Mouse (Mus musculus) MEL (cell line): ENCODE data around the gene Arhgap18. TPM values are rescaled to one million over a fixed set of nuclear protein-coding genes. Genes with fewer than 3 reads are reported as not detected.

Experiments used
- DNase-seq: peaks from one replicate; pipeline ENCODE4 v3.0.0; 2011; ENCODE audit warnings: low read depth, low spot score
- H3K27ac ChIP-seq: 2 replicates; pipeline ENCODE4 v1.5.1; 2012; ENCODE audit warnings: low read depth, mild to moderate bottlenecking, control low read depth, low read length, moderate library complexity; ENCODE audit not compliant: control insufficient read depth
- H3K27me3 ChIP-seq, 2 experiments: fragments of 150-350 bp in 1 of 2; sonication (generic) in 1 of 2; 2 replicates each; pipeline ENCODE4 v1.6.1; 2012; ENCODE audit warnings: low read length in 2 of 2, mild to moderate bottlenecking in 2 of 2, improper control_type of control experiment in 1 of 2, moderate library complexity in 1 of 2; ENCODE audit not compliant: insufficient read depth in 2 of 2, control insufficient read depth in 1 of 2
- H3K36me3 ChIP-seq, 2 experiments: 2 replicates each; pipeline ENCODE4 v1.6.1; 2012 to 2014; ENCODE audit warnings: low read length in 2 of 2, improper control_type of control experiment in 1 of 2, inconsistent platforms in 1 of 2, mild to moderate bottlenecking in 1 of 2; ENCODE audit not compliant: insufficient read depth in 2 of 2, control insufficient read depth in 1 of 2
- H3K4me1 ChIP-seq, 2 experiments: fragments of 150-350 bp in 1 of 2; sonication (generic) in 1 of 2; 2 replicates each; pipeline ENCODE4 v1.6.1; 2012; ENCODE audit warnings: low read length in 2 of 2, improper control_type of control experiment in 1 of 2, mild to moderate bottlenecking in 1 of 2; ENCODE audit not compliant: insufficient read depth in 2 of 2, control insufficient read depth in 1 of 2
- H3K4me3 ChIP-seq, 2 experiments: fragments of 150-350 bp in 1 of 2; sonication (generic) in 1 of 2; 2 replicates each; pipeline ENCODE4 v1.5.1; 2012; ENCODE audit warnings: low read depth in 2 of 2, low read length in 2 of 2, mild to moderate bottlenecking in 2 of 2, moderate library complexity in 2 of 2, control low read depth in 1 of 2, improper control_type of control experiment in 1 of 2; ENCODE audit not compliant: control insufficient read depth in 1 of 2, insufficient read depth in 1 of 2
- H3K79me2 ChIP-seq: 2 replicates; pipeline ENCODE4 v1.6.1; 2012; ENCODE audit warnings: mild to moderate bottlenecking, low read length, moderate library complexity; ENCODE audit not compliant: control insufficient read depth, poor library complexity, insufficient read depth
- H3K9ac ChIP-seq: 2 replicates; pipeline ENCODE4 v1.6.1; 2012; ENCODE audit warnings: low read depth, mild to moderate bottlenecking, control low read depth, low read length, moderate library complexity; ENCODE audit not compliant: control insufficient read depth, poor library complexity, severe bottlenecking
- H3K9me3 ChIP-seq: fragments of 150-350 bp; sonication (generic); replicated peaks from 2 replicates; pipeline ENCODE4 v1.6.1; 2012; ENCODE audit warnings: mild to moderate bottlenecking, low read length, improper control_type of control experiment, moderate library complexity; ENCODE audit not compliant: insufficient read depth
- CHD2 ChIP-seq: IDR thresholded peaks from 2 replicates; pipeline ENCODE4 v1.6.1; 2011; ENCODE audit warnings: low read length, improper control_type of control experiment
- E2F4 ChIP-seq: IDR thresholded peaks from 2 replicates; pipeline ENCODE4 v1.6.1; 2011; ENCODE audit warnings: low read depth, low read length, improper control_type of control experiment, borderline replicate concordance
- EP300 ChIP-seq, 2 experiments: IDR thresholded peaks; 2 replicates each; pipeline ENCODE4 v1.6.1; 2011; ENCODE audit warnings: improper control_type of control experiment in 2 of 2, low read length in 2 of 2, low read depth in 1 of 2, mild to moderate bottlenecking in 1 of 2
- GABPA ChIP-seq: IDR thresholded peaks from 2 replicates; pipeline ENCODE4 v1.6.1; 2012; ENCODE audit warnings: low read depth, mild to moderate bottlenecking, inconsistent platforms, low read length, improper control_type of control experiment, moderate library complexity
- KAT2A ChIP-seq: conservative IDR thresholded peaks from 2 replicates; pipeline ENCODE4 v1.6.1; 2012; ENCODE audit warnings: low read depth, low read length, improper control_type of control experiment, inconsistent platforms
- MAX ChIP-seq: IDR thresholded peaks from 2 replicates; pipeline ENCODE4 v1.6.1; 2011; ENCODE audit warnings: low read length, improper control_type of control experiment
- MEF2A ChIP-seq: IDR thresholded peaks from 2 replicates; pipeline ENCODE4 v1.6.1; 2014; ENCODE audit warnings: low read depth, mild to moderate bottlenecking, inconsistent platforms, low read length, improper control_type of control experiment; ENCODE audit not compliant: poor library complexity, insufficient replicate concordance, severe bottlenecking; ENCODE audit errors: extremely low read depth
- MXI1 ChIP-seq: IDR thresholded peaks from 2 replicates; pipeline ENCODE4 v1.6.1; 2011; ENCODE audit warnings: mild to moderate bottlenecking, low read depth, low read length, improper control_type of control experiment
- MYB ChIP-seq: IDR thresholded peaks from 2 replicates; pipeline ENCODE4 v1.6.1; 2011; ENCODE audit warnings: mild to moderate bottlenecking, low read depth, low read length, improper control_type of control experiment
- MYC ChIP-seq: IDR thresholded peaks from 2 replicates; pipeline ENCODE4 v1.6.1; 2011; ENCODE audit warnings: low read depth, mild to moderate bottlenecking, low read length, improper control_type of control experiment, moderate library complexity
- POLR2AphosphoS2 ChIP-seq: IDR thresholded peaks from 2 replicates; pipeline ENCODE4 v1.6.1; 2011; ENCODE audit warnings: low read length, improper control_type of control experiment
- SIN3A ChIP-seq: IDR thresholded peaks from 2 replicates; pipeline ENCODE4 v1.6.1; 2012; ENCODE audit warnings: low read length, improper control_type of control experiment, inconsistent platforms
- TAL1 ChIP-seq: IDR thresholded peaks from 2 replicates; pipeline ENCODE4 v1.6.1; 2012; ENCODE audit warnings: mild to moderate bottlenecking, inconsistent platforms, low read length, moderate library complexity, mixed read lengths
- TBP ChIP-seq: IDR thresholded peaks from 2 replicates; pipeline ENCODE4 v1.8.0; 2011; ENCODE audit warnings: low read depth, low read length, improper control_type of control experiment
- TCF12 ChIP-seq: IDR thresholded peaks from 2 replicates; pipeline ENCODE4 v1.6.1; 2014; ENCODE audit warnings: low read depth, mild to moderate bottlenecking, inconsistent platforms, low read length, improper control_type of control experiment, moderate library complexity
- UBTF ChIP-seq: IDR thresholded peaks from 2 replicates; pipeline ENCODE4 v1.6.1; 2012; ENCODE audit warnings: low read depth, mild to moderate bottlenecking, inconsistent platforms, low read length, improper control_type of control experiment, moderate library complexity, borderline replicate concordance; ENCODE audit not compliant: insufficient read depth
- ZMIZ1 ChIP-seq: IDR thresholded peaks from 2 replicates; pipeline ENCODE4 v1.6.1; 2012; ENCODE audit warnings: low read depth, mild to moderate bottlenecking, inconsistent platforms, low read length, improper control_type of control experiment, moderate library complexity
- ZNF384 ChIP-seq: IDR thresholded peaks from 2 replicates; pipeline ENCODE4 v1.6.1; 2012; ENCODE audit warnings: low read depth, mild to moderate bottlenecking, inconsistent platforms, low read length, improper control_type of control experiment
- polyA plus RNA-seq, 2 experiments: library from polyadenylated mRNA; stranded (reverse) in 1 of 2; unstranded in 1 of 2; fragments of >175 nt in 1 of 2; fragments of >200 nt in 1 of 2; gene quantifications; 2 replicates each; pipeline versions ENCODE4 v1.2.1 to v1.2.4; 2012; ENCODE audit warnings: low replicate concordance in 2 of 2, low read depth in 1 of 2; ENCODE audit not compliant: insufficient read length in 2 of 2, insufficient read depth in 1 of 2, missing spikeins in 1 of 2
- total RNA-seq: library from RNA; depleted of rRNA; stranded (reverse); fragments of 300-350 nt; gene quantifications from 2 replicates; pipeline ENCODE4 v1.2.3, GENCODE M21; 2012

Arhgap18 gene
- total and polyA plus RNA-seq, 3 experiments, result 3.4 to 4.4 TPM; not detected in 1

DNA sequence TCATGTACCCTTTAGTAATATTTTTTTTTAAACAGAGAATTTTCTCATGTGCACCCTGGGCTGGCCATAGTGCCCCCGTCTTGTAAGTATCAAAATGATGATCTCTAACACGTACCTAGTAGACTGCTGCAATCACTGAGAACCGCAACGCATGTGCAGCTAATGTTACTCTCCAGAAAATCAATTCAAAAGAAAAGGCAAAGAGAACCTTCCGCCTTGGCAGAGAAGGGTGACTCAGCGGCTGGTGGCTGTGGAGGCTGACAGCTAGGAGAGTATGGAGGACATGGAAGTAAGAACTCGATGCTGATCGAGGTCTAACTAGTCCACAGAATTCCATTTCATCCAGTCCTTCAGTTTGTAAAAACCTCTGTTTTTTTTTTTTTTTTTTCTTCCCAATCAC is 131.7 kb downstream of the Arhgap18 start:
- DNase-seq, result no peak
- Histone ChIP-seq H3K4me1 (peaks cover 0 to 2% of the 10 kb centered on the region in 2 experiments; a peak in 1 of 4 replicates), H3K9me3 (no peaks in the 10 kb centered on the region), H3K36me3 (peaks cover 0 to 3% of the 10 kb centered on the region in 2 experiments; a peak in 2 of 4 replicates), H3K27me3 (no peaks in the 10 kb centered on the region), H3K27ac (no peak overlapping the region), H3K79me2 (no peaks in the 10 kb centered on the region; the same call in 1 of the 2 replicates), H3K4me3 (no peak overlapping the region), H3K9ac (no peak overlapping the region)
- TF ChIP-seq MYC, result no peak
- no peak for TF ChIP-seq MXI1

DNA sequence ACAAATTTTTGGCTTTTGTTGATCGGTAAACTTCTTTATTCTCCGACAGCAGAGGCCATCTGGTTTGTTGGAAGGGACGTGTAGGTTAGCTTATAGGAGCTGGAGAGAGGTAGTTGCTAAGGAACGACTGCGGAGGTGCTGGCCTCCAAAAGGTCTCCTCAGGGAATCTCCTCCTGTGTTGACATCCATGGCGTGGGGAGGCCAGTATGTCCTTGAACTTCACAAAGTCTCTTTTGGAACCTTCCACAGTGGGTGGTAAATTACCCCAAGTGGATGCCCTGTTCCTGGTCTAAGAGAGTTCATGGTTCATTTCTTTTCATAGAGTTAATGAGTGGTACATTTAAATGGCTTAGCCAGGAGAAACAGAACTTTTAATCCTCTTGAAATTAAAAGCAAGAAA is 136.0 kb downstream of the Arhgap18 start:
- Histone ChIP-seq H3K9ac (no peak overlapping the region), H3K9me3 (no peaks in the 10 kb centered on the region), H3K27me3 (no peaks in the 10 kb centered on the region), H3K4me3 (no peak overlapping the region), H3K79me2 (no peaks in the 10 kb centered on the region), H3K4me1 (peaks cover 0 to 2% of the 10 kb centered on the region in 2 experiments; a peak in 1 of 4 replicates), H3K27ac (no peak overlapping the region), H3K36me3 (peaks cover 0 to 3% of the 10 kb centered on the region in 2 experiments; a peak in 2 of 4 replicates)
- no peak for TF ChIP-seq MEF2A
- TF ChIP-seq TBP, result no peak
- no peak for TF ChIP-seq MAX
- no peak for TF ChIP-seq KAT2A
- TF ChIP-seq SIN3A, result no peak
- no peak for TF ChIP-seq EP300 (IDR thresholded peaks at IDR 0.05; ENCODE audit: low read depth in 1 of 2, low read length in 2 of 2)
- TF ChIP-seq GABPA, result no peak
- TF ChIP-seq CHD2, result no peak
- TF ChIP-seq TCF12, result no peak
- no peak for TF ChIP-seq ZMIZ1
- no peak for TF ChIP-seq POLR2AphosphoS2
- no peak for TF ChIP-seq E2F4
- no peak for TF ChIP-seq ZNF384
- TF ChIP-seq TAL1, result no peak
- TF ChIP-seq UBTF, result no peak
- TF ChIP-seq MYB, result no peak
- DNase-seq, result no peak
